Mouse (Mus musculus) bone marrow macrophage, adult 2 months (primary cell): ENCODE measurements around the gene Tagap.

Experiments
- CTCF ChIP-seq: IDR thresholded peaks from 2 replicates; pipeline ENCODE4 v1.5.1; 2012; ENCODE audit warnings: low read depth, mild to moderate bottlenecking, low read length, moderate library complexity
- POLR2A ChIP-seq: IDR thresholded peaks from 2 replicates; pipeline ENCODE4 v1.6.1; 2012; ENCODE audit warnings: mild to moderate bottlenecking, low read depth, low read length, borderline replicate concordance

DNA sequence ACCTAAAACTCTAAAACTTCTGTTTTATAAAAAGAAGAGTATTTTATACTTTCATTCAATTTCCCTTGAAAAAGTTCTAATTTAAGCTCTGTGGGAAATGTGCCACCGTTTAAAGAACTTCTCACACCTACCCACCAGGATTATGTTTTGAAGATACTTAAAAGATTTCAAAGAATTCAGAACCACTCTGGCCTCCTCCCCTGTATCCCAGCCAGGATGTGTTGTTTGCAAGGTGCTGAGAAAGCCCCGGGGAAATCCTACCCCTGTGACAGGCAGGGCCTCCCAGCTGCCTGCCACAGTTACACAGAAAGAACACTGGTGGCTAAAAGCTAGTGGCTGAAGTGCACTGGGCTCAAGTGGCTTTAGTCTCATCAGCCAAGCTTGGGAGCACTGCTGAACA is 47.9 kb upstream of the Tagap start:
- TF ChIP-seq CTCF (no peak), POLR2A (no peak)
